Mouse (Mus musculus): ENCODE data around the gene Lrrc51.
"Not testable (repeated sequence)": the region's sequence is repeated elsewhere in the genome, so short reads cannot be mapped to it uniquely, and the experiment has no call there.

Gene Lrrc51

DNA sequence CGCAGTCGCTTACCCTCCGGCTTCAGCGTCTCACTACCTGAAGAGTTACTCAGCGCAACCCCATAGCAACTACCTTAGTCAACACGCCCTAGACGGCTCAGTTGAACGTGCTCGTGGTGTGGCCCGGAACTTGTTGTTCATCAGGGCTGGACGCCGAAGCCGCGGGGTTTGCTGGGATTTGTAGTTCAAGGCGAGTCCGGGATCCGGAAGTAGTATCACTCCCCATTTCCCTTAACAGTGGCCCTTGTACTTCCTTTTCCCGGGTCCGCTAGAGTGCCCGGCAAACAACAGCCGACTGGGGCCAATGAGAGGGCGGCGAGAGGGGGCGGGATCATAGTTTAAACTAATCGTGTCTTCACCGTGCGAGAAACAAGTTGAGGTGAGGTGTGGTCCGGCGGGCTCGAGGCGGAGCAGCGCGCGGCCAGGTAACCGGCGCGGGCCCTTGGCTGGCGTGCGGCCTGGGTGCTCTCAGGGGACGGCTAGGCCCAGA lies at the start of gene Lrrc51, which contains the start of gene Numa1:
Gene Lrrc51, minus strand, starts transcription at position 145 of the 490 bp plus-strand sequence.
Gene Numa1, plus strand, starts transcription at position 361 of the 490 bp plus-strand sequence.
- peak; percentile 98 for DNase-seq

DNA sequence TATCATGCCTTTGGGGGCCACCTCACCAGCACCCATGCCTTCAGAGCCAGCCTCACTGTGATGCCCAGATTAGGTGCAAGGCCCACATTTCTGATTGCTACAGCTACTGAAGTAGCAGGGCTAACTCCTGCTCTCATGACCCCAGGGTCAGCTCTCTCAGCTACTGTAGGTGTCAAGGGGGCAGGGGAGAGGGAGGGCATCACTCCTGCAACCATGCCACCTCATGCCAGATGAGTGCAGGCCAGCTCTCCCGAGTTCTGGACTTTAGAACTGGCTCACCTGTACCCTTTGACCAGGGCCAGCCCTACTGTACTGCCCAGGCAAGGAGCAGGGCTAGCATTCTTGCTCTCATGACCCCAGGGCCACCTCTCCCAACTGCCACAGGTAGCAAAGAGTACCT lies 49.0 kb upstream of the Lrrc51 start:
- DNase-seq: no peak

DNA sequence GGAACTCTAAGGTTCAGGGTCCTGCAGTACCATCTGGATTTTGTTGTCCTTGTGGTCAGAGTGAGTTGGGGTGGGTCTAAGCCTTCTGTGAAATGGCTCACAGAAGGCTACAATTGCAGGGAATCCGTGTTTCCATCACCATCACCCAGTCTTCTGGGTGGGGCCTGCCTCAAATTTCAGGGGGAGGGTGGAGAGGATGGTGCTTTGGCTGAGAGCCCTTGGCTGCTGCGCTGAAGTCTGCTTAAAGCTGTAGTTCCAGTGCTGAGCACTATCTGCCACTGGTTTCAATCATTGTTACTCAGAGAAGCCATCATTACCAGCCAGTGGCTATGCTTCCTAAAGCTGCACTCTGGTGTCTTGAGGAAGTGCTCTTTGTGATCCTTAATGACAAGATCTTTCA lies 40.8 kb upstream of the Lrrc51 start:
- peak; percentile 73 for DNase-seq

DNA sequence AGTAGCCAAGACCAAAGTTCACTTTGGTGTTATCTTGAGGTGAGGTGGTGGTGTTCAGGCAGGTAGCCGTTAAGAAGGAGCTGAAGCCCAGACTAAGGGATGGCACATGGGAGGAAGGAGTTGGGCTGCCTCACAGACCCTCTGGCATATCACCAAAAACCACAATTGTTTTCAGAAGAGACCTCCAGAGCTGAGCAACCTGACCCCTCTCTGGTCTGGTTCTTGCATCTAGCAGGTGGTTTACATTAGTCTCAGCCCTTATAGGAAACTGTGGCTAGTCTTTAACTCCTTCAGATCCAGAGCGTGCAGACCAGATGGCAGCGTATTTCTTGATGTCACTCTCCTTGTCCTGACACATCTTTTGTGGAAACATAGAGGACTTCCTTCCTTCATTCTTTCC lies 40.0 kb upstream of the Lrrc51 start:
- DNase-seq: no peak

DNA sequence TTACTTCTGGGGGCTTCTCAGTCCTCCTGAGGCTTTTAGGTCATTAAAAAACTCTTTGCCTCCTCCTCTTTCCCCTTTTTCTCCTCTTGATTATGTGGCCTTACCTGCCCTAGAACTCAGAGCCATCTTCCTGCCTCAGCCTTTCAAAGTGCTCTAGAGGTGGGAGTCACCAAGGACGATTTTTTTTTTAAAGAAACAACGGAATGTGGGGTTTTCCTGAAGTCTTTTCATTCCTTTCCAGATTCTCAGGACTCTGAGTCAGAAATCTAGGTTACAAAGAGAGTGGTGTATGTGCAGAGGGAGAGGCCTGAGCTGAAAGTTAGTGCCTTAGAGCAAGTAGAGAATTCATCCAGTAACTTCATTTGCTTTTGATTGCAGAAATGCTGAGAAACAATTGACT lies 38.0 kb upstream of the Lrrc51 start:
- no peak for DNase-seq

DNA sequence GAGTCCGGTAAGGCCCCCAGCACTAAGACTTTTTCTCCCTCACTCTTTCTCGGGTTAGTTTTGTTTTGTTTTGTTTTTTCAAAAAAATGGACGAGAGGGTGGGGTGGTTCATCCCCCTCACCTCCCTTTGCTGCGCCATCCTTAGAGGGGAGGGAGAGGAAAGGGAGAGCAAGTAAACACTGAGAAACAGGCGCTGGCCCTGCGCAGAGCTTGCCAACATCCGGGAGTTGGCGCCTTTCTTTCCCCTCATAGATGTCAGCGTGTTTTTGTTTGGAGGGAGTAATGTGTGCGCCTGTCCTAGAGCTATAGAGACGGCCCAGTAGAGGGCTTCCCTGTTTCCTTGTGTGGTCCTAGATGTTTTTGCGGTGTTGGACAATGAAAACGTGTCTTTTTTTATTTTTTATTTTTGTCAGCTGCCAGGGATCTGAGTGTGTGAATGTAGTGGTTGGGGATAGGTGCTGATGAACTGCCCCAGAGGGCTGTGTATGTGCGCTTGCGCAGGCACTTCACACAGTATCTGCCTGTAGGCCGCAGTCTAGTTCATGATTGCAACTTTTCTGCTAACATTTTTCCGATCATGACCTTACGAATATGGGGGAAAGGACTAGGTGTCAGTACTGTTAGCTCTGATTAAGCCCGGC lies 37.2 kb upstream of the Lrrc51 start:
- peak; percentile 93 for DNase-seq

DNA sequence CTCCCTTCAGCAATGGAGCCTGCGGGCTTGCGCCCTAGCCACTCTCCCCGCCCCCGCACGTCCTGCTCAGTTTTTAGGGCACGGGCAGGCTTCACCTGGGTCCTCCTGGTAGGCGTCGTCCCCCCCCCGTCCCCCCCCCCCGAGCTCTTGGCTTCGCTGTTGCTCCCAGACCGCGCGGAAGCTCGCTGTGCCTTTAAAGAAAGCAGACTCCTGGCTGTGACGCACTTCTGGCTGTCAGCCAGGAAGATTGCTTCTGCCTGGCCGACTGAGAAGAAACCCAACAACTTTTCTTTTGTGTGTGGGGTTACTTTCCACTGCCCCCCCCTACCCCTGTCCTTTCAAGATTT lies 36.7 kb upstream of the Lrrc51 start:
- peak; percentile 95 for DNase-seq

DNA sequence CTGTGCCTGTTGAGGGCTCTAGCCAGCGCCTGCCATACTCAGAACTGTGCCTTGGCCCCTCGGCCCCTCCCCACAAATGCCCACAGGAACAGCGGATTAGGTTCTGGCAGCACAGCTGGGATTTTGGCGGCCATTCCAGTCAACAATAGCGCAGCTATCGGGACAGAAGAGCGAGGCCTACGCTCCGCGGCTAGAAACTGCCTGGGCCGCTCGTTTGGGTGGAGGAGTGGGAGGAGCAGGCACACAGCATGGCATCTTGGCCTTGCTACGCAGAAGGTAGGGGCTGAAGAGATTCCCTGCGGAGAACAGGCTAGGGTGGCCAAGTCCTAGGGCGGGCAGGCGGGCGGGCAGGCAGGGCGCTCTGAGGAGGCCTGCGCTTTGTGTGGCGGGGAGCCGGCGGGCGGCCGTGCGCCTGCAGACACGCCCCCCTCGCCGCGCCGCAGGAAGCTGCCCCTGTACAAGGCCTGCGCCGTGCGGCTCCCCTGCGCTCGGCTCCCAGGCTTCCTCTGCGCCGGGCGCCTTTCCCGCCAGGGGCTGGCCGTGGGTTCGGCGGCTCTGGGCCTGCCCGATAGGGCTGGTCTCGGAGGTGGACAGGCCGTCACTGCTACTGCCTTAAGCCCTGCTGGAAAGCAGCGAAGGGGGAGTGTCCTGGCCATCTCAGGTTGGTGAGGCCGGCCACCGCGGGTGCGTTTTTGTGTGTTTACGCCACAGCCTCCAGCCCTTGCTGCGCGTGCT lies 36.2 kb upstream of the Lrrc51 start:
- DNase-seq: peak; percentile 88

DNA sequence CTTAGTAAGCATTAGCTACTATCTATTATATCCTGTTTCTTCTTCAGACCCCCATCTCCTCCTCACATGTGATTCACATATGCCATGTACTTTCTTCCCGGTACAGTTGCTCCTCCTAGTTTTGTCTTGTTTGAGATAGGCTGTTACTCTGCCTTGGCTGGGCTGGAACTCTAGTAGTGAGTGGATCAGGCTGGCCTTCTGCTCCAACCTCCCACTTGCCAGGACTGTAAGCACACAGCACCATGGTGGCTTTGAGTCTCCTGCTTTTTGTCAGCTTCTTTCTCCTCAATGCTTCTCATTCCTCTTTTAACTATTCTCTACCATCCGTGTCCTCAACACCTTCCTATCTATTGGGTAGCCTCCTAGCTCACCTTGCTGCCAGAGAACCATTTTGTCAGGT lies 35.1 kb upstream of the Lrrc51 start:
- no peak for DNase-seq

DNA sequence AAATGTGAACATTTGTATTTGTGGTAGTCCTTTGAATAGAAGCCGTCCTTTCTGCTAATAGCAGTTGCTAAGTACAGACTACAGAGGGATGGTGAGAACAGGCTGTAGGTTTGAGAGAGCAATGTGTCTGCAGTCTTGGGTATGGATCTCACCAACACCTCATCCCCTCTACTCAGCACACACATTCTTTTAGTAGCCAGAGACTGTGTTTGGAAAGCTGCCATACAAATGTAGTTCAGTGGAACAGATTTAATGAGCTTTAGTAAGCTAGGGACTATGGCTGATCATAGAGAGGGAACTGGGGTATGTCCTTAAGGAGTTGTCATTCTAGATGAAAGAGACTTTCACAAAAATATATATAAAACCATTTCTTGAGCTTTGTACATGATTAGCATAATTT lies 33.6 kb upstream of the Lrrc51 start:
- DNase-seq: peak; percentile 19

DNA sequence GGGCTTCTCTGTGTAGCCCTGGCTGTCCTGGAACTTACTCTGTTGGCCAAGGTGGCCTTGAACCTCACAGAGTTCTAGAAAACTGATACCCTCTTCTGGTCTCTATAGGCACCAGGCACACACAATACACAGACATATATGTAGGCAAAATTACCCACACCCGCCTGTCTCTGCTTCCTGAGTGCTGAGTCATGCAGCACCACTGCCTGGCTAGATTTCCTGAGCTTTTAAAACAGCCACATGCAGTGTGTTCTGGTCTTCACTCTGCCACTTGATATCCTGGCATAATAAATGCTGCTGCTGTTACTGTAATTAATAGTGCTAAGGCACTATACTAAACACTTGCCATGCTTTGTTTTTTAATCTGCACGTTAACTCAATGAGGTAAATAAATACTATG lies 31.9 kb upstream of the Lrrc51 start:
- DNase-seq: no peak

DNA sequence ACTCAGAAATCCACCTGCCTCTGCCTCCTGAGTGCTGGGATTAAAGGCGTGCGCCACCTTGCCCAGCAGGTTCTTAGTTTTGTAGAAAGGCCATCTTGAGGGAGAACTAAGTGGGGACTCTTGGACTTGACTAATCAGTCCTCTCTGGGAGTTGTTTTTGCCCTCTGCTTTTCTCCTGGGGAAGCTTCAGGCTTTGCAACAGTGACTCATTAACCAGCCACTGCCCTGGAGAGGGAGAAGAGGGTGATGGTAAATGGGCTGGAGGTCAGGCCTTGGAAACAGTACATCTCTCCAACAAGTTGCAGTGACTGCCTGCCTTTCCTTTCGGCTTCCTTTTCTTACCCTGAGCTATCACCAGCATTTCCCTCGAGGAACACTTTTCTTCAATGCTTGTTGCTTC lies 30.9 kb upstream of the Lrrc51 start:
- no peak for DNase-seq

DNA sequence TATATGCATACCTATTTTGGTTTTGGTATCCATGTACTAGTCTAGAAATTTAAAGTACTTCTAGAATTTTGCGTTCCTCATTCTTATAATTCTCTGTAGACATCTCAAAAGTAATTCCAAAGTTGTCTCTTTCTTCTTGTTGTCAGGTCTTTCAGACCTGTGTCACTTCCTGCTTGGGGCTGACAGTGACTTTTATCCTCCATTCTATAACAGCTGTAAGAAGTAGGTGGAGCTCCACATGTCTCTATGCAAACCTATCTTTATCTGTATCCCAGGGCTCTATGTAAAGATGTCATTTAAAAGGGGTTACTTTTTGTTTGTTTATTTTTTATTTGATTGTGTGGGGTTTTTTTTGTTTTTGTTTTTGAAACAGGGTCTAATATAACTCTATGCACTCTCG lies 29.9 kb upstream of the Lrrc51 start:
- no peak for DNase-seq

DNA sequence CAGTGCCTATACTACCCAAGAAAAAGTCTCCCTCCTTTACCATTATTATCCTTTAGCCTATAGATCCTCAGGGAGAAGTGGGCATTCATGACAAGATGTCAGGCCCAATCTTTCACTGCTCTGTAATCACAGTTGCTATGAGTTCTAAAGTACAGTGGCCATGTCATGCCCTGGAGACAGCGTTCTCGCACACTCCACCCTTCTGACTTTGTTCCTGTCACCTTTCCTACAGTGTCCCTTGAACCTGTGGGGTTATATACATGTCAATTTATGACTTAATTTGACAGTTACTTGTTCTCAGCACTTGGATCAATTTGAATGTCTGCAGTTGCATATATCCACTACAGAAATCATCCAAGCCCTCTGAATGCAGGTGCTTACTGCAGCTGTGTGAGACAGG lies 29.1 kb upstream of the Lrrc51 start:
- DNase-seq: no peak

DNA sequence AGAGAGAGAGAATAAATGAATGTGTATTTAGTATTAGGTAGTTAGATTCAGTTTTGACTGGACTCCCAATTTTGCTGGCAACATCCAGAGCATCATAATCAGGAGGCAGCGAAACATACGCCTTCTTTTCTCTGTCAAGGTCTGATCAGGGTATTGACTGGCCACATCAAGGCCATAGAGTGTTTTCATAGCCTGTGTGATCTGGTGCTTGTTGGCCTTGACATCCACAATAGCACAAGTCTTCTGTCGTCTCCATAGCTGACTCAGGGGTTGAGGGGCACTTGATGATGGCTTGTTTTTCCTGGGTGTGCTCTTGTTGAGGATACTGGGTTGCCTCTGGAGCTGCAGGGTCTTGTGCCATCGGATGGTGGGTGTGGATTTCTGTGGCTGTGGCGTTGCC lies 23.2 kb upstream of the Lrrc51 start:
- DNase-seq: no peak

DNA sequence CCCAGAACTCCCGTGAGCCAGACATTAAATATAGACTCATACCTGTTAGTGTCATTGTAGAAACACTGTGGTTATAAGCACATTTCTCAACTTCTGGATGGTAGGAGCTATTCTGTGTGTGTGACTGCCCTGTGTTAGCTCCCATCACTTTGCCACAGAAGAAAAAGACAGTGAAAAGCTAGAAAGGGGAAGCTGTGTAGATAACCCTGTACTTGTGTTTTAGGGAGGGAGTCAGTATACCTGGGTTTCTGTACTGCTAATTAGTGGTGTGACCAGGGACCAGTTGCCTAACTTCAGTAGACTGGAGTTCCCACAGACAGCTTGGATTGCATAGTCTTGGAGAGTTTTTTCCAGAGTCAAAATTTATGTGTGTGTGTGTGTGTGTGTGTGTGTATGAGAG lies 22.8 kb upstream of the Lrrc51 start:
- no peak for DNase-seq

DNA sequence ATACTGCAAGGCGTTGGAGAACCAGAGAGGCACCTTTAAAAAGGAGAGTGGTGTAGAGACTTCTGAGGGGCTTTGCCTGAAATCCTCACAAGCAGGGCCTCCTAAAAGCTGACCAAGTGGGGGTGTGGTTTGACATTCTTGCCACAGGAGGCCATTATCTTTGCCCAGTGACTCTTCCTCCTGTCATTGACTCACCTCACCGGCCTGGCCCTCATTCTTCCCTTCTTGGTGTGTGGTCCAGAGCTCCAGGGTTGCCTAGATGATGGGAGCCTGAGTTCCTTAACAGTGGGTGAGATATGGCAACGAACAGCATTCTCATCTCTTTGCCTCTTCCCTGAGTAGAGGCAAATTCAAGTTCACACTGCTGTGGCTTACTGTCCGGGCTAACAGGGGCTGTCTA lies 22.2 kb upstream of the Lrrc51 start:
- DNase-seq: no peak

DNA sequence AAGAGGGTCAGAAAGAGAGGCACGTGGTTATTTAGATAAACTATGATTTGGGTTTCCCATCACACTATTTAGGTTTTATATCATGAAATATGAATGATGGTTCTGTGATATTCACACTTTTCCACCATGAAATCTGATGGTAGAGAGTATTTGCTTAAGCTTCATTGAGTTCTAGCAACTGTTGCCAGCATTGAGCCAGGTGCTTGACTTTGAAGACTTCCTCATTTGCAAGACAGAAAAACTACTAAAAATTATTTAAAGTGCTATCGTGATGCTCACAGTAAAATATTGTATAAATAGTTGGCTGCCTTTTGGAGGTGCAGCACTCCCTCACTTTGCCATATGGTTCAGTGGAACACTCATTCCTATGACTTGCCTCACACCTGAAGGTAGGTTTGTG lies 21.6 kb upstream of the Lrrc51 start:
- no peak for DNase-seq

DNA sequence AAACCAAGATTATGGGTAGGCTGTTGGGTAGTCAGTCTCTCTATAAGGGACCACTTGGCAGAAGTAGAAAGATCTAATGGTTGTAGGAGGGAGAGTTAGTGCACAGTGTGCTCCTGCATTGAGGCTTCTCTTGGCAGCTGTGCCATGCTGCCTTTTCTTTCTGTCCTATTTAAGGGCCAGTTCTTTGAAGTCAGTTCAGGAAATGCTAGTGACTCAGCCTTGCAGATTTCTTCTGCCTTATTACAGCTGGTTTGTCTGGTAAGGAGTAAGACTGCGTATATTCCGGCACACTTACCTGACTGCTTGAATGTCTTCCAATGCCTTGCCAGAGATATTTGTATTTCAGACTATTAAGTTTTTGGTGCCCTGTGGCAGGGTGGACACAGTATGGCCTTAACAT lies 20.5 kb upstream of the Lrrc51 start:
- DNase-seq: no peak

DNA sequence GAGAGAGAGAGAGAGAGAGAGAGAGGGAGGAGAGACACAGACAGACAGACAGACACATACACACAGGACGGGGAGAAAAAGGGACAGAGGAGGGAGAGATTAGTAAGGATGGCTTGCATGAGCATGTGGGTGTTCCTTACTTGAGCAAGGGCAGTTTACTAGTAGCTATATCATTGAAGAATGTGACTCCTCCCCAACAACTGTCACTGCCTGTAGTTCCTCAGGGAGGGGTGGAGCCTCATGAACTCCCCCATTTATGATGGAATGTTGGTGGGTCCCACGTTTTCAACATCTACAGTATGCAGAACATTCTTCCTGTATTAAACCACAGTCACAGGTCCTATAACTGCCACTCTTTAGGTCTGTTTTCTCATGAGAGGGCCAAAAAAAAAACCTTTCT lies 18.4 kb upstream of the Lrrc51 start:
- no peak for DNase-seq

DNA sequence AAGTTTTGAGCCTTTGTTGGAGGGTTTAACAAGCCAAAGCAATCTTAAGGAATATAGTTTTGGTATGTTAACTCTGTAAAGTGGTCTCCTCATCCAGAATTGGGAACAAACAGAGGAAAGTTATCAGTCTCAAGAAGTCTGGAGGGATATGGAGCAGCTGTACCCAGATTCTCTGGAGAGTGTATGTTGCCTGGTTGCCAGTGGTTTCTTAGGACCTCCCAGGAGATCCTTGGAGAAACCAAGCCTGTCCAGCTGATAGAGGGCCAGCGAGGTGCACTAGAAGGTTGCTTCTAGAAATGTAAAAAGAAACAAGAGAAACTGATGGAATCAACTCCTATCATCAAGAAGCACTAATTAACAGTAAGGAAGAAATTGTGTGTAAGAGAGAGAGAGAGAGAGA lies 18.0 kb upstream of the Lrrc51 start:
- no peak for DNase-seq

DNA sequence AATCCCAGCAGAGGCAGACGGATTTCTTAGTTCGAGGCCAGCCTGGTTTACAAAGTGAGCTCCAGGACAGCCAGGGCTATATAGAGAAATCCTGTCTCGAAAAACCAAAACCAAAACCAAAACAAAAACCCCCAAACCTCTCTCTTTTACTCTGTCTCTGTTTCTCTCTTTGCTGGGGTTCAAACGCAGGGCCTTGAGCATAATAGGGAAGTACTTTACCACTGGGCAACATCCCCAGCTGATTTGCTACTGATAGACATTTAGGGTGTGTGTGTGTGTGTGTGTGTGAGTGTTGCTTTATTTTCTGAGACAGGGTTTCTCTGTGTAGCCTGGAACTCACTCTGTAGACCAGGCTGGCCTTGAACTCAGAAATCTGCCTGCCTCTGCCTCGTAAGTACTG lies 15.3 kb upstream of the Lrrc51 start:
- DNase-seq: not testable (repeated sequence)

DNA sequence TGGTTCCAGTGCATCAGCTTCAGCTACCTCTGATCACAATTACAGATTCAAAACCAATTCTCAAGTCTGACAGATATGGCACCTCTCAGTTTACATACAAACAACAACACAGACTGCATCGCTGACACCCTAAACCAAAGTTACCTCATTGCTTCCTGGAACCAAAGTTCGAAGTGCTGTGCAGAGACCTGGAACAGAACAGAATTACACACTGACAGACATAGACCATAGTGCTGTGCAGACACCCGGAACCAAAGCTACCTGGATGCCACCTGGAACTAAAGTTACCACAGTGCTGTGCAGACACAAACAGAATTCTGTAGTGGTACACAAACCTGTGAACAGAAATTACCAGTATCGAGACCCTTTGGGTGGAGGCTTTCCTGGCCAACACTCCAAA lies 6.1 kb upstream of the Lrrc51 start:
- DNase-seq: no peak

DNA sequence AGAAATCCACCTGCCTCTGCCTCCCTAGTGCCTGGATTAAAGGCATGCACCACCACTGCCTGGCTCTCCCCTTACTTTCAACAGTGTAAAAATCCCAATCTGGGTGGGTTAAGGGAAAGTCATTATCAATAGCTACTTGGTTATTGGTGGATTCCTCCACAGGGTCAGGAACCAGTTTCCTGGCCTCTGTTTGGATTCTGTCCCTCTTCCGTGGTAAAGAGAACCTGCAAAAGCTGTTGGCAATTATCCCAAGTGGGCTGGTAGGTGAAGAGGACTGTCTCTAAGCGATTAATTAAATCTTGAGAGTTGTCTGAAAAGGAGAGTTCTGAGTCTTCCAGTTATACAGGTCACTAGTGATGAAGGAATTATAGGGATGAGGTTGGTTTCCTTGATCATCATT lies 4.7 kb upstream of the Lrrc51 start:
- DNase-seq: no peak

DNA sequence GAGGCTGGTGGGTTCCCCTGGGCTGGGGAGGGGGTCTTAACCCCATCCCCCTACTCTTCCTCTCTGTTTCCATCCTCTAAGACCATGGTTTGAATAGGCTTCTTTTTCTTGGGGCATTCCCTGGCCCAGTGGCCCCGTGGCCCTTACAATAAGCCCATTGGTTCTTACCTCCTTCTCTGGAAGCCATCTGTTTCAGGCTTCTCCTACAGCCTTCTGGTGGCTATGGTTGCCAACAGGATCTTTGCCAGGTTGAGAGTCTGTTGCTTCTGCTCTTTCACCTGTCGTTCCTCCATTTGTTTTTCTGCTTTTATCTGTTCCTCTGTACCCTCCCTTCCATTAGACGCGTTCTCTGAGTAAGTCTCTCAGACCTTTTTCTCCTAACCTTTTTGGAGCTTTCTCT lies 3.9 kb upstream of the Lrrc51 start:
- DNase-seq: no peak

Measured in lung, postnatal 10 days (tissue).